Mouse (Mus musculus) MEL (cell line): ENCODE results near the gene Dpp9. TPM values are rescaled to one million over a fixed set of nuclear protein-coding genes. Genes with fewer than 3 reads are reported as not detected.

Experiments
- DNase-seq: peaks from one replicate; pipeline ENCODE4 v3.0.0; 2011; ENCODE audit warnings: low read depth, low spot score
- H3K27ac ChIP-seq: 2 replicates; pipeline ENCODE4 v1.5.1; 2012; ENCODE audit warnings: low read depth, mild to moderate bottlenecking, control low read depth, low read length, moderate library complexity; ENCODE audit not compliant: control insufficient read depth
- H3K27me3 ChIP-seq, 2 experiments: fragments of 150-350 bp in 1 of 2; sonication (generic) in 1 of 2; 2 replicates each; pipeline ENCODE4 v1.6.1; 2012; ENCODE audit warnings: low read length in 2 of 2, mild to moderate bottlenecking in 2 of 2, improper control_type of control experiment in 1 of 2, moderate library complexity in 1 of 2; ENCODE audit not compliant: insufficient read depth in 2 of 2, control insufficient read depth in 1 of 2
- H3K36me3 ChIP-seq, 2 experiments: 2 replicates each; pipeline ENCODE4 v1.6.1; 2012 to 2014; ENCODE audit warnings: low read length in 2 of 2, improper control_type of control experiment in 1 of 2, inconsistent platforms in 1 of 2, mild to moderate bottlenecking in 1 of 2; ENCODE audit not compliant: insufficient read depth in 2 of 2, control insufficient read depth in 1 of 2
- H3K4me1 ChIP-seq, 2 experiments: fragments of 150-350 bp in 1 of 2; sonication (generic) in 1 of 2; 2 replicates each; pipeline ENCODE4 v1.6.1; 2012; ENCODE audit warnings: low read length in 2 of 2, improper control_type of control experiment in 1 of 2, mild to moderate bottlenecking in 1 of 2; ENCODE audit not compliant: insufficient read depth in 2 of 2, control insufficient read depth in 1 of 2
- H3K4me3 ChIP-seq, 2 experiments: fragments of 150-350 bp in 1 of 2; sonication (generic) in 1 of 2; 2 replicates each; pipeline ENCODE4 v1.5.1; 2012; ENCODE audit warnings: low read depth in 2 of 2, low read length in 2 of 2, mild to moderate bottlenecking in 2 of 2, moderate library complexity in 2 of 2, control low read depth in 1 of 2, improper control_type of control experiment in 1 of 2; ENCODE audit not compliant: control insufficient read depth in 1 of 2, insufficient read depth in 1 of 2
- H3K79me2 ChIP-seq: 2 replicates; pipeline ENCODE4 v1.6.1; 2012; ENCODE audit warnings: mild to moderate bottlenecking, low read length, moderate library complexity; ENCODE audit not compliant: control insufficient read depth, poor library complexity, insufficient read depth
- H3K9ac ChIP-seq: 2 replicates; pipeline ENCODE4 v1.6.1; 2012; ENCODE audit warnings: low read depth, mild to moderate bottlenecking, control low read depth, low read length, moderate library complexity; ENCODE audit not compliant: control insufficient read depth, poor library complexity, severe bottlenecking
- H3K9me3 ChIP-seq: fragments of 150-350 bp; sonication (generic); replicated peaks from 2 replicates; pipeline ENCODE4 v1.6.1; 2012; ENCODE audit warnings: mild to moderate bottlenecking, low read length, improper control_type of control experiment, moderate library complexity; ENCODE audit not compliant: insufficient read depth
- BHLHE40 ChIP-seq: IDR thresholded peaks from 2 replicates; pipeline ENCODE4 v1.6.1; 2012; ENCODE audit warnings: low read depth, mild to moderate bottlenecking, inconsistent platforms, low read length, improper control_type of control experiment, borderline replicate concordance
- CHD1 ChIP-seq: IDR thresholded peaks from 2 replicates; pipeline ENCODE4 v1.6.1; 2012; ENCODE audit warnings: low read depth, mild to moderate bottlenecking, inconsistent platforms, low read length, improper control_type of control experiment
- ELF1 ChIP-seq: IDR thresholded peaks from 2 replicates; pipeline ENCODE4 v1.6.1; 2014; ENCODE audit warnings: low read depth, mild to moderate bottlenecking, inconsistent platforms, low read length, improper control_type of control experiment, moderate library complexity
- EP300 ChIP-seq, 2 experiments: IDR thresholded peaks; 2 replicates each; pipeline ENCODE4 v1.6.1; 2011; ENCODE audit warnings: improper control_type of control experiment in 2 of 2, low read length in 2 of 2, low read depth in 1 of 2, mild to moderate bottlenecking in 1 of 2
- GABPA ChIP-seq: IDR thresholded peaks from 2 replicates; pipeline ENCODE4 v1.6.1; 2012; ENCODE audit warnings: low read depth, mild to moderate bottlenecking, inconsistent platforms, low read length, improper control_type of control experiment, moderate library complexity
- JUND ChIP-seq: IDR thresholded peaks from 2 replicates; pipeline ENCODE4 v1.6.1; 2011; ENCODE audit warnings: low read depth, mild to moderate bottlenecking, improper control_type of control experiment, low read length
- MAX ChIP-seq: IDR thresholded peaks from 2 replicates; pipeline ENCODE4 v1.6.1; 2011; ENCODE audit warnings: low read length, improper control_type of control experiment
- MEF2A ChIP-seq: IDR thresholded peaks from 2 replicates; pipeline ENCODE4 v1.6.1; 2014; ENCODE audit warnings: low read depth, mild to moderate bottlenecking, inconsistent platforms, low read length, improper control_type of control experiment; ENCODE audit not compliant: poor library complexity, insufficient replicate concordance, severe bottlenecking; ENCODE audit errors: extremely low read depth
- MXI1 ChIP-seq: IDR thresholded peaks from 2 replicates; pipeline ENCODE4 v1.6.1; 2011; ENCODE audit warnings: mild to moderate bottlenecking, low read depth, low read length, improper control_type of control experiment
- MYC ChIP-seq: IDR thresholded peaks from 2 replicates; pipeline ENCODE4 v1.6.1; 2011; ENCODE audit warnings: low read depth, mild to moderate bottlenecking, low read length, improper control_type of control experiment, moderate library complexity
- NELFE ChIP-seq: IDR thresholded peaks from 2 replicates; pipeline ENCODE4 v1.6.1; 2011; ENCODE audit warnings: low read depth, low read length, improper control_type of control experiment
- POLR2A ChIP-seq, 2 experiments: IDR thresholded peaks; 2 replicates each; pipeline ENCODE4 v1.6.1; 2011 to 2012; ENCODE audit warnings: low read length in 2 of 2, mild to moderate bottlenecking in 2 of 2, control low read depth in 1 of 2, improper control_type of control experiment in 1 of 2, low read depth in 1 of 2, moderate library complexity in 1 of 2; ENCODE audit not compliant: control insufficient read depth in 1 of 2, insufficient read depth in 1 of 2, poor library complexity in 1 of 2
- RAD21 ChIP-seq: IDR thresholded peaks from 2 replicates; pipeline ENCODE4 v1.6.1; 2011; ENCODE audit warnings: mild to moderate bottlenecking, low read depth, low read length, improper control_type of control experiment
- SIN3A ChIP-seq: IDR thresholded peaks from 2 replicates; pipeline ENCODE4 v1.6.1; 2012; ENCODE audit warnings: low read length, improper control_type of control experiment, inconsistent platforms
- TCF12 ChIP-seq: IDR thresholded peaks from 2 replicates; pipeline ENCODE4 v1.6.1; 2014; ENCODE audit warnings: low read depth, mild to moderate bottlenecking, inconsistent platforms, low read length, improper control_type of control experiment, moderate library complexity
- USF1 ChIP-seq: IDR thresholded peaks from 2 replicates; pipeline ENCODE4 v1.6.1; 2014; ENCODE audit warnings: low read depth, mild to moderate bottlenecking, inconsistent platforms, low read length, improper control_type of control experiment, moderate library complexity
- USF2 ChIP-seq, 2 experiments: IDR thresholded peaks; 2 replicates each; pipeline ENCODE4 v1.6.1; 2011 to 2012; ENCODE audit warnings: improper control_type of control experiment in 2 of 2, low read length in 2 of 2, borderline replicate concordance in 1 of 2, inconsistent platforms in 1 of 2, low read depth in 1 of 2, mild to moderate bottlenecking in 1 of 2; ENCODE audit not compliant: insufficient read depth in 1 of 2
- ZKSCAN1 ChIP-seq: IDR thresholded peaks from 2 replicates; pipeline ENCODE4 v1.6.1; 2012; ENCODE audit warnings: low read depth, mild to moderate bottlenecking, inconsistent platforms, low read length, improper control_type of control experiment, moderate library complexity
- polyA plus RNA-seq, 2 experiments: library from polyadenylated mRNA; stranded (reverse) in 1 of 2; unstranded in 1 of 2; fragments of >175 nt in 1 of 2; fragments of >200 nt in 1 of 2; gene quantifications; 2 replicates each; pipeline versions ENCODE4 v1.2.1 to v1.2.4; 2012; ENCODE audit warnings: low replicate concordance in 2 of 2, low read depth in 1 of 2; ENCODE audit not compliant: insufficient read length in 2 of 2, insufficient read depth in 1 of 2, missing spikeins in 1 of 2
- total RNA-seq: library from RNA; depleted of rRNA; stranded (reverse); fragments of 300-350 nt; gene quantifications from 2 replicates; pipeline ENCODE4 v1.2.3, GENCODE M21; 2012

Gene Dpp9
- total and polyA plus RNA-seq, 3 experiments, result 36.3 to 67.2 TPM; not detected in 1

- TF ChIP-seq MEF2A, result peak; percentile 53; the same call in 1 of the 2 replicates
- 0 out of 2 replicates have a peak, but pooled peaks have one; percentile 49 for TF ChIP-seq ELF1
- TF ChIP-seq CHD1, result no peak
- peak; percentile 57 to 92; a peak in 3 of 4 replicates for TF ChIP-seq USF2 (IDR thresholded peaks at IDR 0.05; ENCODE audit: borderline replicate concordance in 1 of 2, insufficient read depth in 1 of 2, low read depth in 1 of 2, low read length in 2 of 2)
- TF ChIP-seq MXI1, result peak; percentile 79; the same call in 1 of the 2 replicates
- 0 out of 2 replicates have a peak, but pooled peaks have one; percentile 70 for TF ChIP-seq SIN3A
- no peak for TF ChIP-seq RAD21
- no peak for TF ChIP-seq ZKSCAN1
- peak; percentile 63 for TF ChIP-seq TCF12
- TF ChIP-seq EP300 (IDR thresholded peaks at IDR 0.05; ENCODE audit: low read depth in 1 of 2, low read length in 2 of 2), result no peak
- no peak for TF ChIP-seq JUND
- TF ChIP-seq BHLHE40, result peak; percentile 80
- TF ChIP-seq, all 39 proteins: peak for 19
Observed at GRCm38 (mm10) chr17:56183658-56184103, 35.0 kb downstream of the Dpp9 start, which contains the start of gene Mydgf (continued).

- H3K9ac ChIP-seq, result peak overlapping the region; percentile 93
- DNase-seq, result peak; percentile 67
- H3K79me2 ChIP-seq, result peaks cover 14% of the 10 kb centered on the region
- peaks cover 0 to 5% of the 10 kb centered on the region in 2 experiments; a peak in 3 of 4 replicates for H3K36me3 ChIP-seq
- TF ChIP-seq NELFE (peak; percentile 38), MYC (peak; percentile 88), TCF12 (no peak), USF1 (no peak), MAX (peak; percentile 64), POLR2A (IDR thresholded peaks at IDR 0.05; ENCODE audit: control insufficient read depth in 1 of 2, insufficient read depth in 1 of 2, low read depth in 1 of 2, low read length in 2 of 2, poor library complexity in 1 of 2) (peak in 1 of 2 experiments; percentile 63; a peak in 2 of 4 replicates), CHD1 (0 out of 2 replicates have a peak, but pooled peaks have one; percentile 12), RAD21 (no peak), GABPA (no peak), MXI1 (peak; percentile 90)
- no peaks in the 10 kb centered on the region for H3K27me3 ChIP-seq
- no peaks in the 10 kb centered on the region for H3K9me3 ChIP-seq
- peak overlapping the region; percentile 53 for H3K27ac ChIP-seq
- peaks cover 0 to 14% of the 10 kb centered on the region in 2 experiments; a peak in 2 of 4 replicates for H3K4me1 ChIP-seq
- peak overlapping the region; percentile 68 to 92 for H3K4me3 ChIP-seq
Observed at GRCm38 (mm10) chr17:56182975-56183657, 35.6 kb downstream of the Dpp9 start.
